Mouse (Mus musculus): Measurements from ENCODE around the gene Gm10378. TPM values are rescaled to one million over a fixed set of nuclear protein-coding genes. Genes with fewer than 3 reads are reported as not detected.

The Gm10378 gene
- not detected for polyA plus RNA-seq (2017; shearing (Covaris generic))

DNA sequence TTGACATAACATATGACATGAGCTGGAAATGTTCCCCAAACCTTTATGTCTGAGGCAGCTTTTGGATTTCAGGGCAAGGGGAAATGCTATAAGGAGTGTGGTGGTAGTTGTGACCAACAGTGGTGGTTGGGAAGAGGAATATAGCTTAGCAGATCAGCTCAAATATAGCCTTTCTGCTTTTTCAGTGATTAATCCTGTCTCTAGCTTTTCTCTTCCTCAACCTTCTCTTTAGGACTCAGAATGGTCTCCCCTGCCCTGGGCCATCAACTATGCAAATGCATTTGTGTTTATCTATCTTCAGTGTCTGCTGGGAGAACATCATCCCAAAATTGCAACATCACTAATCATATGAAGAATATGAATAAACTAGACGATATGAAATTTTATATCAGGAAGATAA, at the start of gene Gm10378:
Gene Gm10378, plus strand, starts transcription at position 301 of the 400 bp plus-strand sequence.

DNA sequence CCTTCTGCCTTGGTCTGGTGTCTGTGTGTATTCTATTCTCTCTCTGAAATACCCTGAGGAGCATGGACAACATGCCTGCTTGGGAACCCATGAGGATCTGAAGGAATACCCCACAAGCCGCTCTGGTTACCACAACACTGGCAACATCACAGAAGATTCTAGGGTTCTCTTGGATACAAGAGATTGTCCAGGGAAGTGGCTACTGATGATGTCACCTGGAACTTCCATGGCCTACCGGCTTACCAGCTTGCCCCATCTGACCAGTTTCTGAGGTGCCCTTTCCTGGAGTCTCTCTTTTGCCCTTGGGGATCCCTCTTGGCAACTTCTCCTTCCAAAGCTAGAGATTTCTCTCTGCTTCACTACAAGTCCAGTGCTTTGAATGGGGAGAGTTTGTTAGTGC, 13.9 kb upstream of the Gm10378 start, which contains the start of gene Gm3633:
Gene Gm3633, minus strand, starts transcription at position 101 of the 400 bp plus-strand sequence.

Other genes starting within 250 kb of the Gm10378 start
- 1 to 10 TPM in 1 of 2 experiments, not detected in 1; 1.3 TPM for gene Gm8005, start 216.3 kb upstream of the Gm10378 start, polyA plus RNA-seq (2017; shearing (Covaris generic))
- under 1 TPM; 0.17 to 0.45 TPM for gene Gm8011, start 192.1 kb upstream of the Gm10378 start, polyA plus RNA-seq (2017; shearing (Covaris generic))
- not detected for gene Gm8020, start 153.6 kb upstream of the Gm10378 start, polyA plus RNA-seq (2017; shearing (Covaris generic))
- gene Gm8024, start 131.7 kb upstream of the Gm10378 start, polyA plus RNA-seq (2017; shearing (Covaris generic)): under 1 TPM in 1 of 2 experiments, not detected in 1; 0.21 TPM
- under 1 TPM; 0.11 to 0.39 TPM for gene Gm17124, start 56.1 kb upstream of the Gm10378 start, polyA plus RNA-seq (2017; shearing (Covaris generic))
- gene Gm3633, start 14.0 kb upstream of the Gm10378 start, polyA plus RNA-seq (2017; shearing (Covaris generic)): not detected
- gene Gm3015, start 112.9 kb downstream of the Gm10378 start, polyA plus RNA-seq (2017; shearing (Covaris generic)): not detected
- not detected for gene Gm10377, start 142.0 kb downstream of the Gm10378 start, polyA plus RNA-seq (2017; shearing (Covaris generic))
- gene Gm21977, start 197.5 kb downstream of the Gm10378 start, polyA plus RNA-seq (2017; shearing (Covaris generic)): 1 to 10 TPM in 1 of 2 experiments, not detected in 1; 2.1 TPM